Mouse (Mus musculus) forebrain, embryonic 14.5 days (tissue): ENCODE results near the gene Pprc1. TPM values are rescaled to one million over a fixed set of nuclear protein-coding genes. Genes with fewer than 3 reads are reported as not detected.

Experiments
- ATAC-seq: fragments of 200-750 bp; cut with Nextera tagmentation; 2 replicates; pipeline ENCODE4 v1.8.0; 2017; ENCODE audit warnings: mild to moderate bottlenecking, moderate library complexity
- DNase-seq: peaks from one replicate; pipeline ENCODE4 v3.0.0-alpha.2; 2015; ENCODE audit warnings: low spot score
- H3K27ac ChIP-seq: fragments of 300-500 bp; sonication (generic); 2 replicates; pipeline ENCODE4 v1.5.1; 2014; ENCODE audit warnings: low read depth, mild to moderate bottlenecking, control low read depth, low read length, moderate library complexity
- H3K27me3 ChIP-seq: fragments of 300-500 bp; sonication (generic); replicated peaks from 2 replicates; pipeline ENCODE4 v1.6.1; 2014; ENCODE audit warnings: low read length, control low read depth, mixed read lengths; ENCODE audit not compliant: control insufficient read depth, insufficient read depth
- H3K36me3 ChIP-seq: fragments of 300-500 bp; sonication (generic); 2 replicates; pipeline ENCODE4 v1.6.1; 2014; ENCODE audit warnings: low read length, control low read depth; ENCODE audit not compliant: control insufficient read depth, insufficient read depth
- H3K4me1 ChIP-seq: fragments of 300-500 bp; sonication (generic); 2 replicates; pipeline ENCODE4 v1.6.1; 2014; ENCODE audit warnings: antibody characterized with exemption, low read length, control low read depth; ENCODE audit not compliant: control insufficient read depth, insufficient read depth
- H3K4me2 ChIP-seq: fragments of 300-500 bp; sonication (generic); 2 replicates; pipeline ENCODE4 v1.6.1; 2014; ENCODE audit warnings: mild to moderate bottlenecking, control low read depth, low read length
- H3K4me3 ChIP-seq: fragments of 300-500 bp; sonication (generic); 2 replicates; pipeline ENCODE4 v1.5.1; 2014; ENCODE audit warnings: low read depth, low read length, control low read depth
- H3K9ac ChIP-seq: fragments of 300-500 bp; sonication (generic); 2 replicates; pipeline ENCODE4 v1.6.1; 2014; ENCODE audit warnings: mild to moderate bottlenecking, low read length, control low read depth, moderate library complexity
- H3K9me3 ChIP-seq: fragments of 300-500 bp; sonication (generic); replicated peaks from 2 replicates; pipeline ENCODE4 v1.6.1; 2016; ENCODE audit warnings: low read length, control low read depth, mixed read lengths; ENCODE audit not compliant: control insufficient read depth
- whole genome bisulfite sequencing: fragments of 180-500 bp; shearing (Covaris S2); extraction: QIAGEN DNeasy Blood & Tissue Kit; methylation state at CpG from one replicate; pipeline ENCODE4 v1.1.7; 2014; 5-methylcytosine and 5-hydroxymethylcytosine counted together
- polyA plus RNA-seq: library from polyadenylated mRNA; unstranded; fragments of >200 nt; fragmentation: Nextera tagmentation; extraction: Ambion mirVana; gene quantifications from 2 replicates; pipeline ENCODE4 v1.2.1, GENCODE M21; 2014

The Pprc1 gene
- polyA plus RNA-seq, 1 experiment from 2014 or later: 24.1 TPM

DNA sequence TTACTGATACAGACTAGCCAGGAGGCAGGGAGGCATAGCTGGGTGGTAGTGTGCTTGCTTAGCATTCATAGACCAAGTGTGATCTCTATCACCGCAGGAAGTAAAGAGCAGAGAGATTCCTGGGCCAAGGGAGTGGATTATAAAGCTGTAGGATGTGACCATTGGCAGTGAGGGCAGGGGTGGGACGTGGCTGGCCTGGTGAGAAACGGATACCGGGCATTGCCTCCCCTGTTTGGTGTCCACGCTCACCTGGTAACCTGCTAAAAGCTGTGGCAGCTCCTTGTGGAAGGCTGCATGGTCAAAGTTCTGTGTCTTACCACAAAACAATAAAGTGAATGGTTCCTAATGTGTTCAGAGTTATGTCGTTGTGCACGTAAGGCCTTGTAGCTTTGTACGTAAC lies 40.5 kb downstream of the Pprc1 start:
- Histone ChIP-seq H3K4me1 (no peaks in the 10 kb centered on the region), H3K9ac (no peak overlapping the region), H3K9me3 (no peaks in the 10 kb centered on the region), H3K4me3 (no peak overlapping the region), H3K27ac (no peak overlapping the region), H3K27me3 (no peaks in the 10 kb centered on the region), H3K4me2 (no peak overlapping the region), H3K36me3 (peaks cover 57% of the 10 kb centered on the region)
- no peak for ATAC-seq
- 98% methylated on average over 8 of the region's 8 CpGs for WGBS
- no peak for DNase-seq

DNA sequence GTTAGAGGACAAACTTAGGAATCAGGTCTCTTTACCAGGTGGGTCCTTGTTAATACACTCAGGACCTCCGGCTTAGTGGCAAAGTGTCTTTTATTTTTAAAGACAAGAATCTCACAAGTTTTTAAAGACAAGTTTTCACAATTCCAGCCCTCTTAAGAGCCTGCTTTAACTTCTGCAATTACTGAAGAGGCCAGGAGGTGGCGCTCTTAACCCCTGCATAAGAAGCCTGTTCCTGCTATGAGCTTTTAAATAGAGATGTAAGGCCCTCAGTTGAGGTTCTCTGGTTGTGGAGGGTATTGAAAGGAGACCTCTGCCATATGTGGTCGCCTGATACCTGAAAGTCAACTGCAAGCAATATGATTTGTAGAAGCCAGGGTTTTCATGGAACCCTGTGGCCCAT lies 41.7 kb downstream of the Pprc1 start:
- peak; percentile 74 for DNase-seq
- Histone ChIP-seq H3K27ac (no peak overlapping the region), H3K9ac (no peak overlapping the region), H3K4me1 (no peaks in the 10 kb centered on the region), H3K36me3 (peaks cover 45% of the 10 kb centered on the region), H3K9me3 (no peaks in the 10 kb centered on the region), H3K27me3 (no peaks in the 10 kb centered on the region), H3K4me2 (no peak overlapping the region), H3K4me3 (no peak overlapping the region)
- ATAC-seq: no peak
- 58% methylated on average over 3 of the region's 3 CpGs for WGBS

DNA sequence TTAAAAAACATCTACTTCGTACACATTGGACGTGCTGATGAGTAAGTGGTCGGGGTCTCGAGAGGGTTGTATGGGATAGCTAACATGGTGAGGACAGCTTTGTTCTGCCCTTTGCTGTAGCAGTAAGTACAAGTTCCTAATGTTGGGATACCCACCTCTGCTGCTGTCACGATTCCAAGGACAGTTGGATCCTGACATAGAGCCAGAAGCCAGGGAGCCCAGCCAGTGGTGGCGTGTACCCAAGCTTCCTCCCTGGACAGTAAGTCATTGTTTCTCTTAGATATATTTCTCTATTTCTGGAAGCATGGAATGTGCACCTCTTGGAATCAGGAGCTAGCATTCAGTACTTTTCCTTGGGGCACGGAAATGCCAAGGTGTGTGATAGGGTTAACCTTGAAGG lies 43.2 kb downstream of the Pprc1 start:
- H3K36me3 ChIP-seq: peaks cover 30% of the 10 kb centered on the region
- H3K27ac ChIP-seq: no peak overlapping the region
- WGBS: 77% methylated on average over 7 of the region's 7 CpGs
- H3K27me3 ChIP-seq: no peaks in the 10 kb centered on the region
- DNase-seq (no peak), ATAC-seq (no peak)
- H3K9me3 ChIP-seq: no peaks in the 10 kb centered on the region
- no peaks in the 10 kb centered on the region for H3K4me1 ChIP-seq
- no peak overlapping the region for H3K4me3 ChIP-seq
- no peak overlapping the region for H3K9ac ChIP-seq
- H3K4me2 ChIP-seq: no peak overlapping the region

DNA sequence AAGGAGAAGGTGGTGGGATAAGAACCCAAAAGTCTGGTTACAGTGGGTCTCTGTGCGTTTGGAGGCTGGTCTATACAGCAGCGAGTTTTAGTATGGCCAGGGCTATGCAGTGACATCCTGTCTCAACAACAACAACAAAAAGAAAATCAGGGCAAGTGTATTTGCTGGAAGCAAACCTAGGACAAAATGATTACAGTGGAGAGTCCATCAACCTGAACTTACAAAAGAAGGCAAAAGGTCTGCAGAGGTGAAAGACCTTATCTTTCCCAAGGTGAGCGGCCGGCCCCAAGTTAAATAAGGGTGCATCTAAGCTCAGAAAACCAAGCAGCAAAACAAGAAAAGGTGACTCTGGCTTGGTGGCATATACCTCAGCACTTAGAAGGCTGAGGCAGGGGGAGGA lies 47.0 kb downstream of the Pprc1 start:
- no peaks in the 10 kb centered on the region for H3K36me3 ChIP-seq
- no peak overlapping the region for H3K27ac ChIP-seq
- 91% methylated on average over 4 of the region's 4 CpGs for WGBS
- H3K4me2 ChIP-seq: no peak overlapping the region
- ATAC-seq (no peak), DNase-seq (no peak)
- H3K27me3 ChIP-seq: no peaks in the 10 kb centered on the region
- H3K9me3 ChIP-seq: no peaks in the 10 kb centered on the region
- no peak overlapping the region for H3K9ac ChIP-seq
- H3K4me1 ChIP-seq: no peaks in the 10 kb centered on the region
- no peak overlapping the region for H3K4me3 ChIP-seq

DNA sequence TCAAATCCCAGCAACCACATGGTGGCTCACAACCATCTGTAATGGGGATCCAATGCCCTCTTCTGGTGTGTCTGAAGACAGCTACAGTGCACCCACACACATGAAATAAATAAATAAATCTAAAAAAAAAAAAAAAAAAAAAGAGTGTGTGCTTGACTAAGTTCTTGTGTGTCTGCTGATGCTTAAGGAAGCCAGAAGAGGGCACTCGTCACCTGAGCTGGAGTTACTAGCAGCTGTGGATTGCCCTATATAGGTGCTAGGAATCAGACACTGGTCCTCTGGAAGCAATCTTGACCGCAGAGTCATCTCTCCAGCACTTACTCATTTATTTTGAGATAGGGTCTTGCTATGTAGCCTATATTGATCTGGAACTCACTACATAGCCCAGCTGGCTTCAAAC lies 49.5 kb downstream of the Pprc1 start:
- Histone ChIP-seq H3K4me3 (no peak overlapping the region), H3K9ac (no peak overlapping the region), H3K4me2 (no peak overlapping the region), H3K36me3 (no peaks in the 10 kb centered on the region), H3K4me1 (no peaks in the 10 kb centered on the region), H3K9me3 (no peaks in the 10 kb centered on the region), H3K27me3 (no peaks in the 10 kb centered on the region), H3K27ac (no peak overlapping the region)
- DNase-seq: no peak
- no peak for ATAC-seq
- WGBS: 94% methylated on average over 2 of the region's 2 CpGs

DNA sequence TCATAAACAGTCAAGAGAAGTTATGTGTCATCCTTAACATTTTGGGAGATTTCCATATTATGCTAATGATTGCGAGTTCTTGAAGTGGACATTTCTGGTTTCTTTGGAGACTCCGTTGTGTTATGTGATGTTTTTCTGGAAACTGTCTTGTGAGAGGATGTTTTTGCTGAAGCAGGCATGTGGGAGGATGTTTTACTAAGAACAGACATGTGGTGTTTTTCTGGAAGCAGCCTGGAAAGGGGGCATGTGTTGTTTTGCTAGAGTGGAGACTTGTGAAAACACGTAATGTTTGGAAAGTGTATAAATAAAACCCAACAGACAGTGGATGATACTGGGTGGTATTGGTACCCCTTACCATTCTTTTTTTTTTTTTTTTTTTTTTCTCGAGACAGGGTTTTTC lies 50.6 kb downstream of the Pprc1 start:
- ATAC-seq: no peak
- H3K27ac ChIP-seq: no peak overlapping the region
- no peak overlapping the region for H3K4me3 ChIP-seq
- no peaks in the 10 kb centered on the region for H3K27me3 ChIP-seq
- no peak overlapping the region for H3K9ac ChIP-seq
- H3K36me3 ChIP-seq: no peaks in the 10 kb centered on the region
- WGBS: 90% methylated on average over 4 of the region's 4 CpGs
- DNase-seq: no peak
- H3K4me1 ChIP-seq: no peaks in the 10 kb centered on the region
- no peak overlapping the region for H3K4me2 ChIP-seq
- no peaks in the 10 kb centered on the region for H3K9me3 ChIP-seq

DNA sequence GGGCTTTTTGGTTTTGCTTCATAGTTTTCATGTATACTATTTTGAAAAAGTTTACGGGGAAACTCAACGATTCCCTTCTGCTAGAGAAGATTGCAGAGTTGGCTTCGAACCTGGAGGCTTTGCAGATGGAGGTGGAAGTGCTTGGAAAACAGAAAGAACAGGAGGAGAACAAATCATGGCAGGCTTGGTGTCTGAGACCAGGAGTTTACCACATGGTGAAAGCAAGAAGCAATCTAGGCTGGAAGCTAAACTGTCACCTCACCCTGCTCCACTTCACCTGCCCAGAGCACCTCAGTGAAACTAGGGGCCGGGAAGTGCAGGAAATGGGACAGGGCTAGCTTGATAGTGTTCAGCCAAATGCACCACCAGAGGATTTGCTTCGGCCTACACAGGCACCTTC lies 51.7 kb downstream of the Pprc1 start:
- DNase-seq (no peak), ATAC-seq (no peak)
- 82% methylated on average over 5 of the region's 5 CpGs for WGBS
- Histone ChIP-seq H3K9me3 (no peaks in the 10 kb centered on the region), H3K36me3 (no peaks in the 10 kb centered on the region), H3K4me3 (no peak overlapping the region), H3K27ac (no peak overlapping the region), H3K4me1 (no peaks in the 10 kb centered on the region), H3K27me3 (no peaks in the 10 kb centered on the region), H3K9ac (no peak overlapping the region), H3K4me2 (no peak overlapping the region)

DNA sequence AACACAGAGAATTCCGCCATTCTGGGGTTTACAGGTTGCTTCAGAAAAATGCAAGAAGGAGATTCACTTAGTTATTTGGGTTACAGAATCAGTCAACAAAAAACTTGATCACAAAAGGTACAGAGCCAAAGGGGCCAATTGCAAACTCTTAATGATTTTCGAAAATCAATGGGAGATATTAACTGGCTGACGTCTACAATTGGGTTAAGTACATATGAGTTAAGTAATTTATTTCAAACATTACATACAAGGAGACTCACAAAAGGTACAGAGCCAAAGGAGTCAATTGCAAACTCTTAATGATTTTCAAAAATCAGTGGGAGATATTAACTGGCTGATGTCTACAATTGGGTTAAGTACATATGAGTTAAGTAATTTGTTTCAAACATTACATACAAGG lies 54.9 kb downstream of the Pprc1 start:
- Histone ChIP-seq H3K4me3 (no peak overlapping the region), H3K9ac (no peak overlapping the region), H3K4me2 (no peak overlapping the region), H3K4me1 (no peaks in the 10 kb centered on the region), H3K9me3 (no peaks in the 10 kb centered on the region), H3K27ac (no peak overlapping the region), H3K27me3 (no peaks in the 10 kb centered on the region), H3K36me3 (no peaks in the 10 kb centered on the region)
- ATAC-seq (no peak), DNase-seq (no peak)
- 91% methylated on average over 3 of the region's 3 CpGs for WGBS

DNA sequence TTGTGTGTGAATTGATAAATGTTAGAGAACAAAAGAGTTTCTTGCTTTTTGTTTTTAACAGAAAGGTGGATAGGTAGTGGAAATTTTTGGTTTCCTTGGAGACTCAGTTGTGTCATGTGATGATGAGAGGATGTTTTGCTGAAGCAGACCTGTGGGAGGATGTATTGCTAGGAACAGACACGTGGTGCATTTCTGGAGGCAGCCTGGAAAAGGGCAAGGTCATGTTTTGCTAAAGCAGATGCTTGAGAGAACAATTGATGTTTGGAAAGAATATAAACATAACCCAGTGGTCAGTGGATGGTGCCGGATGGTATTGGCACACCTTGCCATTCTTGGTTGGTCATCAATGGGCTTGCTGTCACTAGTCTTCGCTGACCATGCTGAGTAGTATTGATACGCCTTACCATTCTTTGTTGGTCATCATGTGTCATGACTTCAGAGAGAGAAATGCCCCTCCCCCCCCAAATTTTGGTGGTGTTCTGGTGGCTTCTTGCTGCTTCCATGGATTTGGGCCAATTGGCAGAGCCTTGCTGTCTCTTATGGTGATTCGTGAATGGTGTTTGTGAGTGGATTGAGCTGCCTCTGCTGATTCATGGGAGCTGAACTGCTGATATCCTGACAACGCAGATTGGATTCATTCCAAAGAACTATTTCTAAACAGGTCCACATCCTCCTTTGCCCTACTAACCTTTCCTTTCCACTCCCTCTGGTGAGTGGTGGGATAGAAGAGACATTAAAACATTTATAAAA lies 58.9 kb downstream of the Pprc1 start:
- Histone ChIP-seq H3K27ac (no peak overlapping the region), H3K9ac (no peak overlapping the region), H3K27me3 (no peaks in the 10 kb centered on the region), H3K4me1 (no peaks in the 10 kb centered on the region), H3K9me3 (no peaks in the 10 kb centered on the region), H3K36me3 (no peaks in the 10 kb centered on the region), H3K4me2 (no peak overlapping the region), H3K4me3 (no peak overlapping the region)
- DNase-seq (no peak), ATAC-seq (no peak)
- WGBS: 89% methylated on average over 6 of the region's 6 CpGs
